Mouse (Mus musculus) gastrocnemius, postnatal 36 days (tissue): Measurements from ENCODE around the gene Pptc7. TPM values are rescaled to one million over a fixed set of nuclear protein-coding genes. Genes with fewer than 3 reads are reported as not detected.

ENCODE experiments used
- DNase-seq, 2 experiments: peaks; one replicate each; pipeline ENCODE4 v3.0.0; 2022
- intact Hi-C: fragments of 180-260 bp; cut with DNase I; formaldehyde crosslinking; loops from one replicate; pipeline ENCODE4 v1.15.1; 2025
- total RNA-seq, 2 experiments: library from RNA; stranded (reverse); gene quantifications; 2 replicates each; pipeline ENCODE4 v1.2.3; 2021

The Pptc7 gene
- total RNA-seq, 2 experiments from 2014 or later: 93.8 to 103 TPM

GRCm38 (mm10) chr5:122320205-122320781 is 36.1 kb downstream of the Pptc7 start:
- intact Hi-C loops: no loop called here
- no peak for DNase-seq

- intact Hi-C loops: no loop called here
- DNase-seq: no peak
Measured at GRCm38 (mm10) chr5:122323523-122323922, 39.4 kb downstream of the Pptc7 start.

- DNase-seq: no peak
- intact Hi-C loops: no loop called here
Measured at GRCm38 (mm10) chr5:122324608-122325431, 40.7 kb downstream of the Pptc7 start.

- no peak for DNase-seq
- intact Hi-C loops: no loop called here
Measured at GRCm38 (mm10) chr5:122325477-122325876, 41.3 kb downstream of the Pptc7 start.

GRCm38 (mm10) chr5:122327283-122327682 is 43.1 kb downstream of the Pptc7 start:
- intact Hi-C loops: no loop called here
- DNase-seq: no peak

GRCm38 (mm10) chr5:122330269-122330668 is 46.1 kb downstream of the Pptc7 start:
- intact Hi-C loops: no loop called here
- no peak for DNase-seq

- intact Hi-C loops: no loop called here
- DNase-seq: no peak
Measured at GRCm38 (mm10) chr5:122334682-122335081, 50.5 kb downstream of the Pptc7 start.

GRCm38 (mm10) chr5:122336554-122337294 is 52.6 kb downstream of the Pptc7 start:
- intact Hi-C loops: no loop called here
- no peak for DNase-seq

GRCm38 (mm10) chr5:122342874-122343273 is 58.7 kb downstream of the Pptc7 start:
- intact Hi-C loops: no loop called here
- DNase-seq: no peak

- intact Hi-C loops: loop anchor here (1.0 kb wide), 1 partner anchor 75 kb away; no protein-coding TSS in a partner anchor
- no peak for DNase-seq
Measured at GRCm38 (mm10) chr5:122343768-122344167, 59.6 kb downstream of the Pptc7 start.

- intact Hi-C loops: loop anchor here (1.0 kb wide), 1 partner anchor 76 kb away; no protein-coding TSS in a partner anchor
- DNase-seq: peak; percentile 57 to 61
Measured at GRCm38 (mm10) chr5:122344260-122344659, 60.1 kb downstream of the Pptc7 start.

- intact Hi-C loops: no loop called here
- DNase-seq: no peak
Measured at GRCm38 (mm10) chr5:122345777-122346176, 61.6 kb downstream of the Pptc7 start.

- intact Hi-C loops: no loop called here
- peak; percentile 95 to 98 for DNase-seq
Measured at GRCm38 (mm10) chr5:122353807-122354491, 69.8 kb downstream of the Pptc7 start, which contains the start of the genes Rad9b and Vps29. Rad9b (minus strand) TSS chr5:122354233. Vps29 (plus strand) TSS chr5:122354369.

GRCm38 (mm10) chr5:122354492-122355067 is 70.4 kb downstream of the Pptc7 start:
- no peak for DNase-seq
- intact Hi-C loops: no loop called here

- peak in 1 of 2 experiments; percentile 23 for DNase-seq
- intact Hi-C loops: no loop called here
Measured at GRCm38 (mm10) chr5:122371591-122372191, 87.5 kb downstream of the Pptc7 start, which contains the start of gene Gpn3. Gpn3 (plus strand) TSS chr5:122371876.

- intact Hi-C loops: no loop called here
- DNase-seq: peak; percentile 97 to 99
Measured at GRCm38 (mm10) chr5:122372192-122372769, 88.1 kb downstream of the Pptc7 start, which contains the start of gene Fam216a. Fam216a (minus strand) TSS chr5:122372364.

GRCm38 (mm10) chr5:122372878-122373277 is 88.7 kb downstream of the Pptc7 start:
- intact Hi-C loops: no loop called here
- no peak for DNase-seq
